Mouse (Mus musculus) NIH3T3 (cell line): Measurements from ENCODE around the gene Olfr372.

Experiments used
- DNase-seq: peaks from one replicate; pipeline ENCODE4 v3.0.0-alpha.2; 2012; ENCODE audit warnings: low read depth

Gene Olfr372

DNA sequence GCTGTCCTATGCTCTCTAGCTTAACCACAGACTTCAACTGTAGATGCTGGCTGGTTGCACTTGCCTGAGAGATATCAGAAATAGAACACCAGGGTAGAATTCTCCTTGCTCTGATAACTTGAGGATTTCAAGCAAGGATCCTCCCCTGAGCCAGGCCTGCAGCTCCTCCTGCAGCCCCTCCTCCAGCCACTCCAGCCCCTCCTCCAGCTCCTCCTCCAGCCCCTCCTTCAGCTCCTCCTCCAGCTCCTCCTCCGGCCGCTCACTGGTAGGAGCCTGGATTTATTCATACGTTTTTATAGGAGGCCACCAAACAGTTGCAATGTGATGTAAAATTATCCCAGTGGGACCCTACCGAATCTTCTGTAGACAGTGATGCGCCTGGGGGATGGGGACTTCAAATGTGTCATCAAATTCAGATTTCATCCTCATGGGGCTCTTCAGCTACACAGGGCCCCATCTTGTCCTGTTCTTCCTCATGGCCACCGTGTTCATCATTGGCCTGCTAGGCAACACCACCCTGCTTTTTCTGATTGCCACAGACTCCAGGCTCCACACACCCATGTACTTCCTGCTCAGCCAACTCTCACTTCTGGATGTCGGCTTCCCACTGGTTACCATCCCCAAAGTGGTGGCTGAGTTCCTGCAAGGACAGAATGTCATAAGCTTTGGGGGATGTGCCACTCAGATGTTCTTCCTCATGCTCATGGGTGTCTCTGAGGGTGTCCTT, 58.5 kb downstream of the Olfr372 start:
- DNase-seq, result peak; percentile 73

- peak; percentile 37 for DNase-seq
These were observed 64.1 kb downstream of the Olfr372 start for GRCm38 (mm10) chr8:72105165-72105564.

GRCm38 (mm10) chr8:72106740-72107139, 65.7 kb downstream of the Olfr372 start, which contains the start of gene Olfr374:
Olfr374 (plus strand) TSS chr8:72107040.
- DNase-seq, result no peak
